Mouse (Mus musculus): ENCODE data around the gene Sh2d5. TPM values are rescaled to one million over a fixed set of nuclear protein-coding genes. Genes with fewer than 3 reads are reported as not detected.
A peak's percentile ranks its signal among the peaks of the same experiment; 100 is the strongest.

The Sh2d5 gene
- total RNA-seq (2021), result 10 to 100 TPM; 46.8 to 47.1 TPM

DNA sequence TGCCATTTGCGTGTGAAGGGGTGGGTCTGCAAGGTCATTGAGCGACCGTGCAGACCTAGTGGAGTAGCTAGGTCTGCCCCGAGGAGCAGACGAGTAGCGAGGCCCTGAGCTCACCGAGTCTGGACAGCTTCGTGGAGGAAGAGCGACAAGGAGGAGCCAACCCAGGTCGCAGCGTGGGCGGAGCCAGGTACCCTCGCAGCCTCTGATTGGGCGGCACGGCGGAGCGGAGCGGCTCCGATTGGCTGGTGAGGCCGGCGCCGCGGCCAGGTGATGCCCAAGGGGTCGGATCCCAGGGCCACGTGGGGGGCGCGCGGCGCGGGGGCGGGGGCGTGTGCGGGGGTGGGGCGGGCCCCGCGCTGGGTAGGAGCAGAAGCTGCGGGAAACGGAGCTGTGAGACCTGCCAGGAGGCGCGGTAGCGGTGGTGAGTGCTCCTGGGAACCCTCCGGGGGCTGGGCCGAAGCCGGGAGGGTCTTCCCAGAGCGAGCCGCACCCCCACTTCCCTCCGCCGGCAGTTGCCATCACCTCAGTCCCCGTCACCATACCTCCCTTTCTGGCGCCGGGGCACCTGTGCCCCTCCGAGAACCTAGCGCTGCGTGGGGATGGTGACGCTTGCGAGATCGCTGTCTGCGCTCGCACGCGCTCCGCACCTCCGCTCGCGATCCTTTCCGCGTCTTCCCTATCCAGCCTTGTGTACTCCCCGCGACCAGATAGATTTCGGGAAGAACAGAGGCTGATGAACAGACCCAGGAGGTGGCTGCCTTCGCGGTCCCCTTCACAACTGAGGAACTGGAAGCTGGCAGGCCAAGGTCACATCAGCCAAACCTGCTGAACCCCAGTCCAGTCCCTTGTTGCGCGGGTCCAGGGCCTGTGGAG lies at the start of gene Sh2d5, which contains the start of gene Kif17:
Gene Sh2d5 (plus strand): TSS at position 316 of the 873 bp plus-strand sequence.
Gene Kif17 (plus strand): TSS at position 348 of the 873 bp plus-strand sequence.
- DNase-seq (ENCODE audit: extremely low spot score in 1 of 2, low spot score in 1 of 2), result peak; percentile 78 to 80

DNA sequence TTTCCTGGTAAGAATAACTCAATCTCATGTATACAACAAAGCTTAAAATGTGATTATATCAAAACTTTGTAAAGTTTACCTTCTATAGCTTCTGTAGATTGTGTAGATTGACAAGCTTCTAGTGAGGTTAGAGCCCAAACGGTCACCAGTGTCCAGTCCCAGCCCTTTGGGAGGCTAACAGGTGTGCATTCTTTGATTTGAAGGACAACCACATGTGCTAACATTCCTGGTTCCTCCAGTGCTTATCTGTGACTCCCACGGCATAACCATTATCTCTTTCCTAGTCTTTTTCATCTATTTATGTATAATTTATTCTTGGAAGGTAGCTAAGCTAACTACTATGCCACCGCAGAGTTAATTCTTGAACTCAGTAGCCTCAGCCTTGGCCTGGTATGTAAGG lies 49.4 kb upstream of the Sh2d5 start:
- DNase-seq (ENCODE audit: extremely low spot score in 1 of 2, low spot score in 1 of 2), result no peak

DNA sequence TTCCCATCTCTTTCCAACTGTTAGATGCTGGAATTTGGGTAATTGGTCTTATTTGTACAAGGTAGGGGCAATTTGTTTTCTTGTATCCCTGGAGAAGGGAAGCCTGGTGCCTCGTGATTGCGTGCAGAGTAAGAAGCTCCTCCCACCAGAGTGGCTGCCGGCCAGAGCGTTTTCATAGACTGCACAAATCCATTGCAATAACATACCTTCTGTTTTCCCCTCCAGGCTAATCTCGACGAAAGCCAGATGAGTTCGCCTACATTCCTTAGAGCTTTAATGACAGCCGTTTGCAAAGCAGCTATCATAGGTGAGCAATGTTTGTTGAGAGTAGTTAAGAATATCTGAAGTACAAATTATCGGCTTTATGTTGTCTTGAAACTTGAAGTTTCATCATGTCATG lies 48.5 kb upstream of the Sh2d5 start:
- DNase-seq (ENCODE audit: extremely low spot score in 1 of 2, low spot score in 1 of 2), result no peak

GRCm38 (mm10) chr4:138210116-138210515 lies 40.1 kb upstream of the Sh2d5 start:
- no peak for DNase-seq (ENCODE audit: extremely low spot score in 1 of 2, low spot score in 1 of 2)

DNA sequence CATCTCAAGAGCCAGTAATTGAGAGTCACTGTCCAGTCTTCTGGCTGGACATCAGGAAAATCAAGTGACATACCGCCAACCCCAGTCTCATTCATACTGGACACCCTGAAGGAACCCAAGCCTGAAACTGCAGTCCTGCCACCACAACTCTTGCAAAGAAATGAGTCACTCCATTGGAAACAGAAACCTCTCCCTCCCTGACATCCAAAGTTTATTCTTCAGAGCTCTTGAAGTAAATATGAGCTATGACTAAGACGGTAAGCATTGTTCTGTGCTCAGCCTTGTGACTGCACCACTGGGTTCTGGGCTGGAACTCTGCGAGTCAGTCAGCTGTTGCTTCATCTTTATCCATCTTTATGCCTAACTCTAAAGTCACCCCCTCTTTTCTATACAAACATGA lies 36.3 kb upstream of the Sh2d5 start:
- DNase-seq (ENCODE audit: extremely low spot score in 1 of 2, low spot score in 1 of 2), result no peak

GRCm38 (mm10) chr4:138215671-138216199 lies 34.5 kb upstream of the Sh2d5 start:
- no peak for DNase-seq (ENCODE audit: extremely low spot score in 1 of 2, low spot score in 1 of 2)

DNA sequence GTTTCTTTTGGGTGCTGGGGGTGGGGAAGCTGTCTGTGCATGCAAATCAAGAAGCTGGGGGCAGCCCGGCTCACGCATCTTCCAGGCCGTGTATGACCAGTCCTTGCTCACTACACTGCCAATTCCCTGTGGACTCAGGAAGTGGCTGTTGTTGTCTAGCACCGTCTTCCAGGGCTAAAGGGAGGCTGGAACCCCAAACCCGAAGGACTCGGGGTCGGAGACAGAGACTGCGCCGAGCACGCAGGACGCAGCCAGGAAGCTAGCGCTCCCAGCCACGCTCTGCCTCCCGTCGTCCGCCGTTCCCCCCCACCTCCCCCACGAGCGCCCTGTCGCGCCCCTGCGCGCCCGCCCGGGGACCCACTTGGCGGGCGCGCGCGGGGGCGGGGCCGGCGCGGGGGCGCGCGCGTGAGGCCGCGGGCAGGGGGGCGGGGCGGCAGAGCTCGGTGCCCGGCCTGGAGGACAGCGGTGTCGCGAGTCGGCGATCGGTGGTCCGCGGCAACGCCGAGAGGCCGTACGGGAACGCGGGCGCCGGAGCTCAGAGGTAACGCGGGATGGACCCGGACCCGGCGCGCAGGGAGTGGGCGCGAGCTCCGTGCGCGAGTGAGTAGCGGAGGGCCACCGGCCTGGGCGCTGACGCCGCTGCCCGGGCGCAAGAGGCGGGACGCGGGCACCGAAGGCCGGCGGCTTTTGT lies 33.9 kb upstream of the Sh2d5 start, which contains the start of gene Hp1bp3:
Gene Hp1bp3 (plus strand): TSS at position 97 of the 691 bp plus-strand sequence.
- DNase-seq (ENCODE audit: extremely low spot score in 1 of 2, low spot score in 1 of 2), result peak; percentile 61 to 78

- peak; percentile 93 to 97 for DNase-seq (ENCODE audit: extremely low spot score in 1 of 2, low spot score in 1 of 2)
Observed at GRCm38 (mm10) chr4:138216891-138217392, 33.3 kb upstream of the Sh2d5 start.

GRCm38 (mm10) chr4:138217441-138217840 lies 32.8 kb upstream of the Sh2d5 start:
- DNase-seq (ENCODE audit: extremely low spot score in 1 of 2, low spot score in 1 of 2), result peak in 1 of 2 experiments; percentile 20

GRCm38 (mm10) chr4:138217951-138218685 lies 32.1 kb upstream of the Sh2d5 start:
- DNase-seq (ENCODE audit: extremely low spot score in 1 of 2, low spot score in 1 of 2), result no peak

DNA sequence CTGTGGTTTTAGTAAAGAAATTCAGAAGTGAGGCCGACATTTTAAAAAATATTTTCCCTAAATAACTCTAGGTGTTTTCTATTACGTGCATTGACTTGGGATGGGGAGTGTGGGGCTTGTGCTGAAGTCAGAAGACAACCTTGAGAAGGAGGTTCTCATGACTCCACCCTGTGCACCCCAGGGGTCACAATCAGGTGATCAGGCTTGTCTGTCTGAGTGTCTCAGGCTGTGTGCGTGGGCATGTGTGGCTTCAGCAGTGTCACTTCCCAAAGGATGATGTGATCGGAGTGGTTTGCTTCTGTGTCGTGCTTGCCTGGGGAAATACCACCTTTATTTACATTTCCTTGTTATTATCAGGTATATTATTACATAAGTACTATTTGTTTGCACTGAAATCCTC lies 30.9 kb upstream of the Sh2d5 start:
- DNase-seq (ENCODE audit: extremely low spot score in 1 of 2, low spot score in 1 of 2), result no peak

DNA sequence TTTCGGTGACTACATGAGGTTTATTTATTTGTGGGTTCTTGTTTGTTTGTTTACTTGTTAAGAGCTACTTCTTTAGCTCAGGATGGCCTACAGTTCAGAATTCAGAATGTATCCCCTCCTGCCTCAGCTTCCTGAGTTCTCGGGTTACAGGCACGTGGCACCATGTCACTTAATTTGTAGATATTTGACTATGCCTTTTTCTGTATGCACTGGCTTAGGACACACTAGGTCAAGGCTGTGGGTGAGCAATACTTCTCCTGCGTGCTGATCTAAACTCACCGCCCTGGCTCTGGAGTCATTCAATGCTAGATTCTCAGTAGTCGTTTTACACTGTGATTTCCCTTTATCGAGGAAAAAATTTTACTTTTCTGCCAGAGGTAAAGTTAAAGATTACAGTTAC lies 29.4 kb upstream of the Sh2d5 start:
- DNase-seq (ENCODE audit: extremely low spot score in 1 of 2, low spot score in 1 of 2), result no peak

DNA sequence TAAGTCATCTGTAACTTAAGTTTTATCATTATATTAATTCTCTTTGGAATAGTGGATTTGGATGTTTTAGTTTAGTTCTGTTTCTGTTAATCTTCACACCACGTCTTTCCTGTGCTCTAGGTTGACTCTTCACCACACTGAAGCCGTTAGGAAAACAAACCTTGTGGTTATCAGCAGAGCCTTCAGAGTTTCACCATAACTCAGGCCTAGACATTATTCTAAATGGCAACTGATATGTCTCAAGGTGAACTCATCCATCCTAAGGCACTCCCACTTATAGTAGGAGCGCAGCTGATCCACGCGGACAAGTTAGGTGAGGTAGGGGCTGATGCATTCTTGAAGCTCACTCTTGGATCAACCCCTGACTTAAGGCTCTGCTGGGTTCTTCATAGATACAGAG lies 28.8 kb upstream of the Sh2d5 start:
- DNase-seq (ENCODE audit: extremely low spot score in 1 of 2, low spot score in 1 of 2), result no peak

GRCm38 (mm10) chr4:138222396-138222795 lies 27.8 kb upstream of the Sh2d5 start:
- no peak for DNase-seq (ENCODE audit: extremely low spot score in 1 of 2, low spot score in 1 of 2)

DNA sequence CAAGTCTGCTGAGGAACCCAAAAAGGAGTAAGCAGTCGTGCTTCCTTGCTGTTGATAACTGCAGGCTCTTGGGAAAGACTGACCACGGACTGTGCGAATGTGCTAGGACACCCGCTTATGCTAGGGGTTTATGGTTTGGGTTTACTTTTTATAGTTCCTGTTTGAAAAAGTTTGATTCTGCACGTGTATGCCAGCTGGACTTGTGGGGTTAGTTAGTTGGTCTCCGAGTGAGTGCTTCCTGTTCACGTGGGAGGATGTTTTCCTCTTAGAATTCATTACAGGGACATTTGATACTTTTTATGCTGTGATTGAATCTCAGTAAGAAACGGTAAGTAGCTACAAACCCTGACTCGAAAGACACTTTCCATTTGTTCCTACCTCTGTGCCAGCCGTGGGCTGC lies 26.6 kb upstream of the Sh2d5 start:
- no peak for DNase-seq (ENCODE audit: extremely low spot score in 1 of 2, low spot score in 1 of 2)

DNA sequence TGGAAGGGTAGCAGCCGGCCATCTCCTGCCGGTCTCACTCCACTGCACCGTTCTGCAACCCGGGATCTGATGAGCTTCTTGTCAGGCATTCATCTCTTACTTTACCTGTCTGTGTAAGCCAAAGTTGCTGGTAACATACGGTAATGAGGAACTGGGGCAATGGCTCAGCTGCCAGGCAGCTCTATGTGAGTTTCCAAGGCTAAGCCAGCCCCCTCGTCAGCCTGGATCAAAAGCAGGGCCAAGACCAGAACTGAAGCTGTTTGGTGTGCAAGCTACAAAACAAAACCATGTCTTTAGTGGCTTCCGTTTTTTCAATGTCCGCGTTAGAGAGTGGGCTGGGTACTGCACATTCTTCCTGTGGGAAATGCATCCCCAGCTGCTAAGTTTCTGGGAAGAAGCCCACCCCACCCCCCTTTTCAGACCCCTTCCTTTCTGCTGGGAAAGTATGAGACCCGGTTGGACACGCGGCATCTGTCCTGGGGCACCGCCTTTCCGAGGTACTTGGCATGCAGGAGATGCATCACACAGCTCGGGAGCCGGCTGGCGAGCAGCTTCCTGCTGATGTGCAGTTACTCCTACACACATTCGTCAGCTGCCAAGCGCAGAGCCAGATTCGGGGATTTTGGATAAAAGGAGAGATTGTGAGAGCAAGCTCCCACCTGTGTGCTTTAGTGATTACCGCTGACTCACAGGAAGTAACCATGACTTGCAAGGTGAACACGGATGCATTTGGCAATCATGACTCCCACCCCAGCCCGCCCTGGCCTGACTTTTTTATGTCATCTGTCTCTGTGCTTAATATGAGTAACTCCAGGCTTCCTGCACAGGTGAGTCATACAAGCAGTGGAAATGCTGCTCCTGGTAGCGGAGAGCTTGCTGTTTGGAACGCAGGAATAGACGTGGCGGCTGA lies 3.2 kb upstream of the Sh2d5 start:
- DNase-seq (ENCODE audit: extremely low spot score in 1 of 2, low spot score in 1 of 2), result peak; percentile 42 to 44

GRCm38 (mm10) chr4:138251819-138252218 lies 1.6 kb downstream of the Sh2d5 start:
- peak in 1 of 2 experiments; percentile 23 for DNase-seq (ENCODE audit: extremely low spot score in 1 of 2, low spot score in 1 of 2)

GRCm38 (mm10) chr4:138252231-138252630 lies 2.0 kb downstream of the Sh2d5 start:
- no peak for DNase-seq (ENCODE audit: extremely low spot score in 1 of 2, low spot score in 1 of 2)

DNA sequence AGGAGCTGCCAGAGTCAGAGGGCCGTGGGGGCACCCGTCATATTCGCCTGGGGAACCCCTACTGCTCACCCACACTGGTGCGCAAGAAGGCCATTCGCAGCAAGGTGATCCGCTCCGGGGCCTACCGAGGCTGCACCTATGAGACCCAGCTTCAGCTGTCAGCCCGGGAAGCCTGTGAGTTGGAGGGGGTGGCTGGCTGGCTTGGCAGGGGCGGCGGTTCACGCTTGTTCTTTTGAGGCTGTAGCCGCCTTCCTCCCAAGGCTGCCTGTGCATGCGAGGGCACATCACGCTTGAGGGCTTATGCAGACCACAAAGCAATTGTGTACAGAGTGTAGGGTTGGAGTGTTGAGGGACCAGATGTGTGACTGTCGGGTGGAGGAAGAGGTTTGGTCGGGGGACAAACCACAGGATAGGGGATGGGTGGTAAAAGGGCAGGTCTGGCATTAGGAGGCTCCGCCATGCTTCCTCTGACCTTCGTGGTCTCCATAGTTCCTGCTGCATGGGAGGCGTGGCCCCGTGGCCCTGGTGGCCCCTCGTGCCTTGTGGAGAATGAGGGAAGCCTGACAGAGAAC lies 7.0 kb downstream of the Sh2d5 start:
- DNase-seq (ENCODE audit: extremely low spot score in 1 of 2, low spot score in 1 of 2), result no peak
